Mouse (Mus musculus): ENCODE results near the gene Tgfb1.
A peak's percentile ranks its signal among the peaks of the same experiment; 100 is the strongest.
"Not testable (repeated sequence)": the region's sequence is repeated elsewhere in the genome, so short reads cannot be mapped to it uniquely, and the experiment has no call there.

The Tgfb1 gene

GRCm38 (mm10) chr7:25705801-25706251 is 19.0 kb downstream of the Tgfb1 start:
- peak; percentile 58 for DNase-seq (ENCODE audit: low read depth, low spot score)

- DNase-seq (ENCODE audit: low read depth, low spot score): no peak
These were observed 19.9 kb downstream of the Tgfb1 start for GRCm38 (mm10) chr7:25706578-25707170.

GRCm38 (mm10) chr7:25707581-25708292 is 20.9 kb downstream of the Tgfb1 start:
- no peak for DNase-seq (ENCODE audit: low read depth, low spot score)

GRCm38 (mm10) chr7:25709961-25710360 is 23.2 kb downstream of the Tgfb1 start:
- no peak for DNase-seq (ENCODE audit: low read depth, low spot score)

GRCm38 (mm10) chr7:25710519-25711130 is 23.8 kb downstream of the Tgfb1 start:
- no peak for DNase-seq (ENCODE audit: low read depth, low spot score)

DNA sequence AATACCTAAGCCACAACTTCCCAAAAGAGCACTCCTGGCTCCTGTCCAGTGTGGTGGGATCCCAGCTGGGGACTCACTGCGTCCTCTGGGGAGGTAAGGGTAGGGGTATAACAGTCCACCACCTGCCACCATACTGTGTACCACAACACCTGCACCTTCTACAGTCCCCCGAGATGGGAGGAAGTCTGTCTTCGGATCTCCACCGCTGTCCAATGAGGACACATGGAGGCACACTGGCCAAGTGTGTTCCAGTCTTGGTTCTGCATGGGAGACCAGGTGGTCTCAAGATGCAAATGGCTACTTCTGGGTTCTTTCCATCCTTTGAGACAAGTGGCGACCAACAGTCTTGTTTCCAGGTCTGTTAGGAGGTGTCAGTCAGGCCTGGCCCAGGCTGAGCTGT is 24.4 kb downstream of the Tgfb1 start:
- no peak for DNase-seq (ENCODE audit: low read depth, low spot score)

DNA sequence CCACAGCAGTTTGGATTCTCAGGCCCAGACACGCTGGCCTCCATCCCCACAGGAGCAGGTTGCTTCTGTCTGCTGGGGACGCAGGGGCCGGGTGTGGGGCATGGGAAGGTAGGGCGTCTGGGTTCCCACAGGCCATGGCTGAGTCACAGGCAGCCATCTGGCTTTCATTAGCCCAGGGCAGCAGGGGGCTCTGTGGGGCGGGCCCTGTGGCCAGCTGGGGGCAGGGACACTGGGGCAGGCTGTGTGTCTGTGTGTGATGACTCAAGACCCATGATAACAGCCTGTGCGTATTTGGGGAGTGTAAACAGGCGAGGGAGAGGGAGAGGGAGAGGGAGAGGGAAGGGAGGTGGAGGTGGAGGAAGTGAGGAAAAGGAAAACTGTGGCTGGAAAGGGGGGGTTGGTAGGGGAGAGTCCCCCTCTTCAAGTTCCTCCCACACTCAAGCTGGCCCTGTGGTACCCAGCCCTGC is 25.0 kb downstream of the Tgfb1 start:
- peak; percentile 58 for DNase-seq (ENCODE audit: low read depth, low spot score)

- DNase-seq (ENCODE audit: low read depth, low spot score): no peak
These were observed 26.0 kb downstream of the Tgfb1 start for GRCm38 (mm10) chr7:25712801-25713200.

DNA sequence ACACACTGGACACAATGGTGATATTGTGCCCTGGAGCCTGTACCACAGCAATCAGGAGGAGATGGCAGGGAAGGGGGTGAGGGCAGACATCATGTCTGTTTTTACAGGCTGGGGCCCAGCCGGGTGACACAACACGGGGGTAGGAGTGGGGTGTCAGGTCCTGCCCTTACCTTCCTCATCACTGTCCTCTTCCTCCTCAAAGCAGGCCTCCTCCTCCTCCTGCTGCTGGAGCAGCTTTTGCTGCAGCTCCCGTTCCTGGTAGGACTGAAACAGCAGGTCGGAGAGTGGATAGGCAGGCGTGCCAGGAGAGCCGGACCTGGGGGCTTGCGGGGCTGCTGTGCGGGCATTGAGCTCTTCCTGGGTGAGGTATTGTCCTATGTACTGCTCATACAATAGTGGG is 27.8 kb downstream of the Tgfb1 start:
- DNase-seq (ENCODE audit: low read depth, low spot score): no peak

DNA sequence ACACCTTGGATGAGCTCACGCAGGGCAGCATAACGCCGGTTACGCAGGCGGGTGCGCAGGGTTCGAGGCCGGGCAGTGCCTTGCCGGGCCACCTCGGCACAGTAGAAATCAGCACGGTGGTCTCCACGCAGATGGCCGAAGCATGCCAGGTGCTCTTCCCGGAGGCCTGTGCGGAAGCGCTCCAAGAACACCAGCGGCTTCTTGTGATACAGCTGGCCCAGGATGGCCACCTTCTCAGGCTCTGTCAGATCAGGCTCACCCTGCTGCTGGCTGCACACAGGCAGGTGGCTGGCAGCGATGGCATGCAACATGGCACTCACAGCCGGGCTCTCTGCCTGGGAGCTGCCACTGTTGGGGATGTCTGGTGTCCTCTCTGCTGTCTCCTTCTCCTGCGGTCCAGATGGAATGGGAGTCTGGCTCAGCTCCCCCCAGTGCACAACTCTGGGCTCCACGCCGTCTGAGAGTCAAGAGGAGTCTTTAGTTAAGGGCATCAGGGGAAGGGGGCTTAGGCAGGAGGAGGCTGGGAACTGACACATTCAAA is 29.0 kb downstream of the Tgfb1 start:
- no peak for DNase-seq (ENCODE audit: low read depth, low spot score)

- DNase-seq (ENCODE audit: low read depth, low spot score): no peak
These were observed 30.7 kb downstream of the Tgfb1 start for GRCm38 (mm10) chr7:25717478-25717877.

DNA sequence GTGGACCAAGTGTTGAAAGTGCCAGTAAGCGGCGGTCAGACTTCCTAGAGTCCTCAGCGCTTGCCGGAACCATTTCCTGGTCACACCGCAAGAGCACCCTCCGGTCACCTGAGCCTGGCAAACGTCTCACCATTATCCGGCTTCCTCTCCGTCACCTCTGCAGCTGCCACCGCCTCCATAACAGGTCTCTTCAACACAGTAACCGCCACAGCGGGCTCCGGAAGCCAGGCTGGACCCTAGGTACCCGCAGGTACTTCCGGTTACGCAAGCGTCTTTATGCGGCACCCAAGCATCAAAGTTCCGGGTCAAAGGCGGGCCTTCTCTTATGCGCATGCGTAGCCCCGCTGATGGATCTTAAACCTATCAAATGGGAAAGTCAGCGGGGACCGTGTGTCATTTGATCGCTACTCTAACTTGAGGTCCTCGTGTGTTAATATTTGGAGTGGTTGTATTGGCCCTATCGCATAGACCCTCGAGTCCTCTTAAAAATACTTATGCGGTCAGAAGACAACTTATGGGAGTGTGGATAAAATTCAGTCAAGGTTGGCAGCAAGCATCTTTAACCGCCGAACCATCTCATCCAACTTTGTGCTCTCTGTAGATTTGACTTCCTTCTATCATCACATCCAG is 32.1 kb downstream of the Tgfb1 start, which contains the start of gene Ccdc97:
Gene Ccdc97, minus strand, starts transcription at position 301 of the 630 bp plus-strand sequence.
- peak; percentile 97 for DNase-seq (ENCODE audit: low read depth, low spot score)

DNA sequence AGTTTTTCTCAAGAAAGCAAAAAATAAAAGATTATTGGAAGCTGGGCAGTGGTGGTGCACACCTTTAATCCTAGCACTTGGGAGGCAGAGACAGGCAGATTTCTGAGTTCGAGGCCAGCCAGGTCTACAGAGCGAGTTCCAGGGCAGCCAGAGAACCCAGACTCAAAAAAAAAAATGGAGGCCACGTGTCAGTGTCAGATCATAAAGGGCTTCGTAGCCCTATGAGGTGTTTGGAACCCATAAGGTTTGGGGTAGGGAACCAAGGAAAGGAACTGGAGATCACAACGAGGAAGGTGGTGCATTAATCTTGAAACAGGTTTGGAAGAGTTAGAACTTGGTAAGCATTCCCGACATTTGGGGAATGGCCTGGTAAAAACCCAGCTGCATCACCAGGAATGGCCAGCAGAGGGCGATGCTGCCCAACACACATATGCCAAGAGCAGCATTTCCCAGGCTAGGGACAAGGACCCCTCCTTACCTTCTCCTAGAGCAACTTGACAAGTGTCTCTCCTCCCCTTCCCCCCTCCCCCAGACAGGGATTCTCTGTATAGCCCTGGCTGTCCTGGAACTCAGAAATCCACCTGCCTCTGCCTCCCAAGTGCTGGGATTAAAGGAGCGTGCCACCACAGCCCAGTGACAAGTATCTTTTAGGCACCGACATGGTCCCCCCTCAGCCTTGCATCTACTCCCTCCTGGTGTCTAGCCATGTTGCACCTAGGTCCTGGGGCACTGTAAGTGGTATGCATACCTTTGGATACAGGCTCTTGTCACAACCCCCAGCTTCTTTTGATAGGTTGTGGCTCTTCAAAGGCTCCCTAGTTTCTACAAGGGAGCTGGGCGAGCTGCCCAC is 33.2 kb downstream of the Tgfb1 start:
- no peak for DNase-seq (ENCODE audit: low read depth, low spot score)

GRCm38 (mm10) chr7:25720760-25721159 is 34.0 kb downstream of the Tgfb1 start:
- DNase-seq (ENCODE audit: low read depth, low spot score): no peak

GRCm38 (mm10) chr7:25721776-25722175 is 35.0 kb downstream of the Tgfb1 start:
- not testable (repeated sequence) for DNase-seq (ENCODE audit: low read depth, low spot score)

GRCm38 (mm10) chr7:25725886-25726285 is 39.1 kb downstream of the Tgfb1 start:
- no peak for DNase-seq (ENCODE audit: low read depth, low spot score)

GRCm38 (mm10) chr7:25727800-25728199 is 41.0 kb downstream of the Tgfb1 start:
- DNase-seq (ENCODE audit: low read depth, low spot score): no peak

GRCm38 (mm10) chr7:25729396-25729795 is 42.6 kb downstream of the Tgfb1 start:
- DNase-seq (ENCODE audit: low read depth, low spot score): no peak

GRCm38 (mm10) chr7:25729862-25730261 is 43.1 kb downstream of the Tgfb1 start:
- no peak for DNase-seq (ENCODE audit: low read depth, low spot score)

GRCm38 (mm10) chr7:25731294-25732055 is 44.7 kb downstream of the Tgfb1 start:
- DNase-seq (ENCODE audit: low read depth, low spot score): no peak

Measured in telencephalon, adult 2 months (tissue).